Mouse (Mus musculus) kidney, postnatal 4 days (tissue): Measurements from ENCODE around the gene Trim52.
"Not testable (repeated sequence)": the region's sequence is repeated elsewhere in the genome, so short reads cannot be mapped to it uniquely, and the experiment has no call there.

Experiments used
- DNase-seq, 2 experiments: peaks; one replicate each; pipeline ENCODE4 v3.0.0; 2021; ENCODE audit warnings: mixed read lengths in 2 of 2

Gene Trim52

DNA sequence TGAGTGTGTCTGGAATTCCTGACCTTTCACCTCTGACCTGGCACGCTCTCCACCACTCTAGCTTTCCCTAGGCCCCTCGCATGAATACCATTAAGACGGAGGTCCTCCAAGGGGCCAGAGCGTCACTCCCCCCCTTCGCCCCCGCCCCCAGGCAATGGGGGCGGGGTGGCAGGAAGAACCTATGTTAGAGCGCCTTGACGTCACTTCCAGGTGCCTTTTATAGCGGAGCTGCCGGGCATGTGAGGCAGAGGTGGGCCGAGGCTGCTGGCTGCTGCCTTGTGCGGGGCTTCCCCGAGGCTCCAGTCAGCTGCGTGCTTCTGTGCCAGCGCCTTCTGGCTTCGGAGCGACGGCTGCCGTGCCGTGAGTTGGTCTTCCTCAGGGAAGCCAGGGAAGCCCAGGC, at the start of gene Trim52:
TSS of gene Trim52 (plus strand) at position 219 of the 400 bp plus-strand sequence.
- DNase-seq, result no peak

DNA sequence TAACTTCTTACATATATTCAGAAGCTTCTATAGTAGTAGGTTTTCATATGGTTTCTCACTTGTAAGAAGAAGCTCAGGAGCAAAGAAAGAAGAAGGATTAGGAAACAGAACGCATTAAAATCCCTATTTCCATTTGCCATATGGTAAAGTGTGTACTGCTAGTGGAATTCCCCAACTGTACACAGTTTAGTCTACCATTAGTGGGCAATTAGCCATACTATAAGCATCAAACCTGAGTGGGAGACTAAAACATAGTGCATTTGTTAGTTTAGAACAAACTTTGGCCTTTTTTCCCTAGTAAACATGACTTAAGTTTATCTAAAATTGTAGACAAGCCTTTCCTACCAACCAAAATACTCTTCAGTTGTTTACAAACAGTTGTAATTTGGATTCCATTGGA, 33.4 kb upstream of the Trim52 start:
- no peak for DNase-seq

DNA sequence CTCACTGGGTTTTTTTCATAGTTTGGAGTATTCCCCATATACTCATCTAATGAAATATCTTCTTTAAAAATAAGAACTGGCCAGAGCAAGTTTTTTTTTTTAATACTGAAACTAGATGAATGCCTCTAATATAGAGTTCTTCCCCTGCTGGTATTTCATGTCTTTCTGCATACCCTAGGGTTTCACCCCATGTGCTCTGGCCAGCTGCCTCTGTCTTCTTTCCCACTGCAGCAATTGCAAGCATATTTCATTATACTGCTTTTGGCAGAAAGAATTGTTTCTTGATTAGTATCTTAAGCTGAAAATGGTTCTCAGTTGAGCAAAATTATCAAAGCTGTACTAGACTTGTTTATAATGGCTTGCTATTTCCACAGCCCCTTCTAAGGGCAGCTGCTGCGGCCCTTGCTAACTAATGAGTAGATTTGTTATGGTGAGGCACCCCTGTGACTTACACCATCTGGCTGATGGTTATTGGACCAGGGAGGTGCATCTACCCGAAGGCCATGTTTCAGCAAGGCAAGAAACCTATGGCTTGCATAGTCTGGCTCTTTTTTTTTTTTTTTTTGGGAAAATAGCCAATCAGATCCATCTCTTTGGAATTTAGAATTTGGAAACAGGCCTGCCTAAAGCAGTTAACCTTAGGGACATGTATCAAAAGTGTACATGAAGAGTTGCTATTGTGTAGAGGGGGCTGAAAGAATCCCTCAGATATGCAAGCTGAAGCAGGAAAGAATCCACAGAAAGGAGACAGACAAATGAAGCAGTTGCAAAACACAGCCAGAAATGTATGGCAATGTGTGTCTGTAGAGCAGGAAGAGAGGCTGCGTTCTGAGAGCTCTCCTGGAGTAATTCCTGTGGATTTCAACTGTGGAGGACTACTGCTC, 30.6 kb upstream of the Trim52 start:
- DNase-seq, result peak; percentile 45 to 58

DNA sequence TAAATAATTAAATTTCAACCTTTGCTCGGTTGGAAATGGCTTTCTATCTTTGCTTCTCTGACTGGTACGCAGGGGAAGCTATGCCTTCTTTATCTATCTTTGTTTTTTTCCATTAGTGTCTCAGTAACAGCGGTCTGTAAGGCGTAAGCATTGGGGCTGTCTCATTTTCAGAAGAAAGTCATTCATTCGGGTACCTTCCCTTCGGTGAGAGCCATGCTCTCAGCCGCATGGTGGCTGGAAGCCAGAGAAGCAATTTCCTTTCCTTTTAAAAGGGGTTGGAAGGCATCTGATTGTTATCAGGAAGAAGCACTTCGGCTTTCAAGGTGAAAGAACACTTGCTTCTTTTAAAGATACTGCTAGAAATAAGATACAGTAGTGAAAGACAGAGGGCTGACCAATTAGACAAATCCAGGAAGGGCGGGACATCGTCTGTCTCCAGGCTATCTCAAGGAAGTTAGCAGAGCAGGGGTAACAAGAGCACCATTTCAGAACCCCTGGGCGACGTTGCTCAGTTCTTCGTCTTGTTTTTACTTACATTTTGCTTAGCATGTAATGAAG, 17.4 kb upstream of the Trim52 start:
- no peak for DNase-seq

DNA sequence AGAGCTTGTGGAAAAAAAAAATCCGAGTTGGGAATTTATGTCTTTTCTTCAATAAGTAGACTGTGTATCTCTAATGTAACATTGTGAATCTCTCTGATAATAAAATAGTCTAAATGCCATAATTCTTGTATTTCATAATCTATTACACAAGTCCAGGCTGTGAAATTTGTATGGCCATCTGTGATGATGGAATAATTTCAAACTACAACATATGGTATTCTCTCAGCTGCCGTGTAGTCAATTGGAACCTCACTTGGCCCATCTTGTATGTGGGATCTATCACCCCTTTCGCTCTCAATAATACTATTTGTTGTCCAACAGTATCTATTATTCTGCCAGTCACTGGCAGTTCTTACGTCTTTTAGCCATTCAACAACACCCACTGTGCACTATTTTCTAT, 9.2 kb upstream of the Trim52 start:
- no peak for DNase-seq

DNA sequence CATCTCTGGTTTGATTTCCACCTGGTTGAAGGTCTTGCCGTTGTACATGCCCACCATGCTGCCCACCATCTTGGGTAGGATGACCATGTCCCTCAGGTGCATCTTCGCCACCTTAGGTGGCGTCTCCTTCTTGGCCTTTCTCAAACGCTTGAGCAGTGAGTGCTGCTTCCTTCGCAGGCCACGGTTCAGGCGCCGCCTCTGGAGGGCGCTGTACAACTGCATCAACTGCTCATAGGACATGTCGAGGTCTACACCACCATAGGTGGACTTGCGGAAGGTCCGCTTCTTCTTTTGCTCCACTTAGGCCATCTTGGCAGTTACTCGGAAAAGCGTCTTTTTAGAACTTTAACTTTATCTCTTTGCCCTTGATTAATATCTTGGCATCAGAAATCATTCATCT, 5.1 kb upstream of the Trim52 start:
- DNase-seq, result no peak

DNA sequence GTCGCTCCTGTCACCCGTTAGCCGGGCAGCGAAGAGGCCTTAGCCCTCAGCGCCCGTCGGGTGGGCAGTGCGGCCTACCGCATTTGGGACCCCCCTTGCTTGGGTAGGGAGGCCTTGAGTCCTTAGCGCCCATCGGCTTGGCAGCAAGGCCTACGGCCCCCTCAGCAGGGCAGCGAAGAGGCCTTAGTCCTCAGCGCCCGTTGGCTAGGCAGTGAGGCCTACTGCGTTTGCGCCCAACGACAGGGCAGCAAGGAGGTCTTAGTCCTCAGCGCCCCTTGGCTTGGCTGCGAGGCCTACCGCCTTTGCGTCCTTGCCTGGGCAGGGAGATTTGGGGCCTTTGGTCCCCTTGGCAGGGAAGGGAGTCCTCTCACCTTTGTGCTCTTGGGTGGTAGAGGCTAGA, 427 bp downstream of the Trim52 start:
- DNase-seq, result no peak

DNA sequence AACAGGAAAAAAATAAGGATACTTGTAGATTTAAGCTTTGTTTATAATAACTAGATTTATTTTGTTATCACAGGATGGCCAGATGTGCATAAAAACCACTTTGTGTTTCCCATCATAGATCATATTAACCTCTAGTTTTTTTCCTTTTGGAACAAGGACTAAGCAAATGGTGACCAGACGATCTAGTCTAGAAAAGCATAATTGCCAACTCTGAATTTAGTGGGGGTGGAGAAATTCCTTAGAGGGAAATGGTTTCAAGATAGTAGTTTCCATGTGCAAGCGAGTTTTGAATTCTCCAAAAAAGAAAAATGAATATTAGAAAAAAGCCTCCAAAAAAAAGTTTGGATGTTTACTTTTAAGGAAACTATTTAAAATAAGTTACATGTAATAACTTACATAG, 13.4 kb downstream of the Trim52 start:
- DNase-seq, result no peak

DNA sequence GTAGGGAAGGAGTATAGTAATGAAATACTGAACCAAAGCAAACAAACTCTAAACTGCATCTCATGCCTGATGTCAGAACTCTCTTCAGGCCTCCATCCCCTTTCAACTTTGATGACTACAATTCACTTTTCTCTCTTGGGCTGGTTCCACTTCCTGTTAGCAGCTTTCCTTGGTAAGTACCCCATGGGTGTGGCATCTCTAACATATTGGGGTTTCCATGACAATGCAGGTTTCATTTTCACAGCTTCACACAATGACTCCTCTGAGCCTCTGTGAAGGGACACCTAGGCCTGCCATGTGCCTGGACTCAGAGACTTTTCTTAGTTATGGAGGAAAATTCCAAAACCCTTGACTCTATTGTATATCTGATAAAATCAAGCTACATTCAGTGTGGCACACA, 30.3 kb downstream of the Trim52 start:
- DNase-seq, result no peak

DNA sequence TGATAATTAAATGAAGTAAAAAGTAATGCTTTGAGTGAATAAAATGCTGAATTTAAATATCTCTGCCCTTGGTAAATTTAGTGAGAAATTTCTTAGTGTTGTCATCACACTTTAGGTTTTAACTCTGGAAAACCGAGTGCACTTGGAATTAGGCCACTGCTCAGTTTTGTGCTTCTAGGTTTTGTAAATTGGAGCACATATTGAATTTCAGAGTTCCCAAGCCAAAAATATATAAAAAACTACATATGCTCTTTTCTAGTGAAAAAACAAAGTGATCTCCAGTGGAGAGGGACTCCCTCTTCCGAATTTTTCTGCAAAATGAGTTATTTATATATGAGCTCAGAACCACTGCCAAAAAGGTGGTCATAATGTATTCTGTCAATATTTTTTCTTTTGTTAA, 45.2 kb downstream of the Trim52 start:
- DNase-seq, result no peak

DNA sequence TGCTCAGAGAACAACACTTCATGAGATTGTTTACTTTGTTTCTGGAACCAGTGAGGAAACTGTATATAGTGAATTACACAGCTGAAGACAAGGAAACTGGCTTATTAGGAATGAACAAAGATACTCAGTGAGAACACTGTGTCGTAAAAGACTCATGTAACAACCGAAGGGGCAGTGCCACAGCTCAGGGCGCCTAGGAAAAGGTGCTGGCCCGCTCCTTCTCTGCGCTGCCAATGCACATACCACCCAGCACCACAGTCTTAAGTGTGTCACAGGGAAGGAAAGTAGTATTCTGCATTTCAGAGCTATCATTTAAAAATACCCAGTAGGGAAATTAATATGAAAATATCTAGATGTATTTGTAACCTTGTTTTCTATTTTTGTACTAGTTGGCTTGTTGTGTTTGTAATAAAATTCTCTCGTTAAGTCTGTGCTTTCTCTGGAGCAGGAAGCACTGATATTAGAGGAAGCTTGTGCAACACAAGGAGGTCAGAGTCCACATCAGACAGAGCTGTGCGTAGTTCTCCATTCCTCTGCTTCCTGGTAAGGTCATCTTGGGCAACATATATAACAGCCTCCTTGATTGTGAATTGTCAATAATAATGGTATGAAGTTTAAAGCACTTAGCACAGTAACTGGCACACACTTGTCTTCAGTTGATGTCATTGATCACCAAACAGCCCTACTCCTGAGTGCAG, 49.0 kb downstream of the Trim52 start:
- no peak for DNase-seq

DNA sequence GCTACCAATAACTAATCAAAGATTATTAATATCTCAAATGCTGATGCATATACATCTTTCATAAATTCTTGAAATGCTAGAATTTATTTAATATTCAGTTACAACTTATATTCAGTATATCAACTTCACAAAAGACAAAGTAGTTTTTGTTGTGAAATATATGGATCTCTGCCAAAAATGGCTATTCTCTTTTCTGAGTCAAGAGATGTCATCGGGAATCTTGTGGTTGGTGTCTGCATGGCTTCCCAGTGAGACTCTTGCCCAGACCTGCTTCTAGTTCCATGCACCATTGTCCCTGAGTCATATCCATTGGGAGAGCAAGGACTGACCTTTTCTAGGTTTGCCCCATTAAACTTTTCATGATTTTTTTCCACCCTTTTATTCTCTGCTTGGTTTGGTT, 50.5 kb downstream of the Trim52 start:
- DNase-seq, result no peak

DNA sequence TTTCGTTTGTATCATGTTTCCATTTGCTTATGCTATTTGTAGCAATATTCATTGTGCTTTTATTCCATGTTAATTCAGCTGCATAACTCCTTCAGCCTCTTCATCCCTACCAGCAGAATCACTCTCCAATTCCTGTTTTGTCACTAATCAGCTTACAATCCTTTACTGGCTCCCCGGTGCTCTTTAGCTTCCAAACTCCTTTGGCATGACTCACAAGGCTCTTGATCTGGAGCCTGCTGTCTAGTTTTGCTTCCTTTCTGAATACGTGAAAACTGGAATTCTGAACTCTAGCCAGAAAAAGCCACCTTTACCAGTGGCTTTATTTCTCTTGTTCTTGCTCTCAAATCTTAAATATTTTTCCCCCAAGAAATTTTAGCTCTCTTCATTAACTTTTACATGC, 56.3 kb downstream of the Trim52 start:
- no peak for DNase-seq

DNA sequence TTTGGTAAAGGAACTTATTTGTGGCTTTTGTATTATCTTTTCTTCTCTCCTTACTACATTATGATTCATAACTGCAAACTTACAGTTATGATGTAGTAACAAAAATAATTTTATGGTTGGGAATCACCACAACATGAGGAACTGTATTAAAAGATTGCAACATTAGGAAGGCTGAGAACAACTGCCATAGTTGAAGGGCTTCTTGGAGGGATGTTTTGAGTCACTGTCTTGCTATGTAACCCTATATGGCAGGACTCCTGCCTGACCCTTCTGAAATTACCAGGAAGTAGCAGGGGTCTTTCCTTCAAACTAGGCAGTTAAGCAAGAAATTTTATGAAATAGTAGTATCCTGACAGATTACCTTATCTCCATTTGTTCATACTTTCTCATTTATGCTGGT, 57.2 kb downstream of the Trim52 start:
- no peak for DNase-seq

DNA sequence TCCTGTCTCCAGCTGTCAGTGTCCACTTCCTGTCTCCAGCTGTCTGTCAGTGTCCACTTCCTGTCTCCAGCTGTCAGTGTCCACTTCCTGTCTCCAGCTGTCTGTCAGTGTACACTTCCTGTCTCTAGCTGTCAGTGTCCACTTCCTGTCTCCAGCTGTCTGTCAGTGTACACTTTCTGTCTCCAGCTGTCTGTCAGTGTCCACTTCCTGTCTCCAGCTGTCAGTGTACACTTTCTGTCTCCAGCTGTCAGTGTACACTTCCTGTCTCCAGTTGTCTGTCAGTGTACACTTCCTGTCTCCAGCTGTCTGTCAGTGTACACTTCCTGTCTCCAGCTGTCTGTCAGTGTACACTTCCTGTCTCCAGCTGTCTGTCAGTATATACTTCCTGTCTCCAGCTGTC, 57.9 kb downstream of the Trim52 start:
- not testable (repeated sequence) for DNase-seq

DNA sequence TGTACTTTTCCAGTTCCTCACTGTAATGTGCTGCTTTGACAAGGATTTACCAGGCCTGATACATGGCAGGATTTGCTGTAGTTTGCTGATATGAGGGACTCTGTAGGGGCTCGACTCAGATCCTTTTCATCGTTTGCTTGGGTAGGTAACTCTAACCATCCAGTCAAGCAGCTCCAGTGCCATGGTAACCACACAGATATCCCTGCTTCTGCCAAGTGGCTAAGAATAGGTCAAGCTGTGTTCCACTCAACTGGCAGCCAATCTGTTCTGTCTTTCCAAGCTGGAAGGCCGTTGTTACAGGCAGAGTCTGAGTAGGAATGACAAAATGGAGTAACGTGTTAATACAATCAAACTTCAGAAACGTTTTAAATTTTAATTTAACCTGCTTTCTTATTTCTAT, 70.9 kb downstream of the Trim52 start:
- no peak for DNase-seq

DNA sequence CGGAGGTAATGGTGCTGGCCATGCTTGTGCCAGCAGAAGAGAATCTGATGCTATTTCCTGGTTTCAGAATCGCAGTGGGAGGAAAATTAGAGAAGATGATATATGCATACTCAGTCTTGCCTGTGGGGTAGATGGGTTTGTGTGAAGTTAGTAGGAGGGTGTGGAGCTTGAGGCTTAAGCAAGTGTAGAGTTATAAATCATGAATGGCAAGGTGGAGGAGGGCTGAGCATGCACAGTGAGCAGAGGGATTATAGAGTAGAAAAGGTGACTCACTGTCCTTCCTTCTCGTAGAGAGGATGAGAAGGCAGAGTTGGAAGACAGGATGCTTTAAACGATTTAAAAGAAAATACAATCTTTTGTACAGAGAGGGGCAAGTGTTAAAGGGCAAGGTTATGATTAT, 72.2 kb downstream of the Trim52 start:
- no peak for DNase-seq

DNA sequence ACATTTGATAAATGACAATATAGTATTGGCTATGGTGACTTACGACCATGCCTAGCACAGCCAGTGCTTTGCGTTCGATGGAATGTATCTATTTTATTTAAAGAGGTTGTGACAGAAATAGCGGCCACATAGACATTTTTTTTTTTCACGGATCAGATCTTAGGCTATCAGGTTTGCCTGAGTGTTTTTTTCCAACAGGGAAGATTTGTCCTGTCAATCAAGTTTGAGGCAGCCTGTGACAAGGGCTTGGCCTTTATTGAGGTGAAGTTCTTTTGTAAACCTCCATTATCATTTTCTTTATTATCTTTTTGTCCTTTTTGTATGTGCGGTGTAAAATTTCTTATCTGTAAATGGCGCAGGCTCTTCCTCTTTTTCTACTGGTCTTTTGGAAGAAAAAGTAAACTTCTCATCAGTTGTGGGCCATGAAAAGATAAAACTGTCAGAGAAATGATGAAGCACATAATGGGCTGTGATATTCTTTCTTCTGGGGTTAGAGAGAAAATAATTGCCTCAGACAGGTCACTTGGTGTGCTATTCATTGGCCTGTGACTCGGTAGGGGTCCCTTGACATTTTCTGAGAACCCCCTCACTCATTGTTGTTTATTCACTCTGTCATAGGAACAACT, 73.2 kb downstream of the Trim52 start:
- DNase-seq, result no peak

DNA sequence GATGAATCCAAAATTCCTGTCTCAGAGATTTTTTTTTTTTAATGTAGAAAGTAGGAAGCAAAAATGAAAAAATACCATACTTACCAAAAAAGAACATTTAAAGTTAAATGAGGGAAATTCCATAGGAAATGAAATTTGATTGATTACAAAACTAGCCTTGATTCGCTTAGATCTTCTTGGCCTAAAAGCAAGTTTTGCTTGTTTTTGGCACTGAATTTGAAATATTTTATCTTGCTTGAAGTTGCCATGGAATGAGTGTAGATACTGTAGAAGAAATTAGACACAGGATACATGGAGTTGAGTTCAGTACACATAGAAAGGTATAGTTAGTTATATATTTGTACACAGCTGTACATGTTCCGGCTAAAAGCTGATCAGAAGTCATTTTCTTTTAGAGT, 73.7 kb downstream of the Trim52 start:
- DNase-seq, result no peak

DNA sequence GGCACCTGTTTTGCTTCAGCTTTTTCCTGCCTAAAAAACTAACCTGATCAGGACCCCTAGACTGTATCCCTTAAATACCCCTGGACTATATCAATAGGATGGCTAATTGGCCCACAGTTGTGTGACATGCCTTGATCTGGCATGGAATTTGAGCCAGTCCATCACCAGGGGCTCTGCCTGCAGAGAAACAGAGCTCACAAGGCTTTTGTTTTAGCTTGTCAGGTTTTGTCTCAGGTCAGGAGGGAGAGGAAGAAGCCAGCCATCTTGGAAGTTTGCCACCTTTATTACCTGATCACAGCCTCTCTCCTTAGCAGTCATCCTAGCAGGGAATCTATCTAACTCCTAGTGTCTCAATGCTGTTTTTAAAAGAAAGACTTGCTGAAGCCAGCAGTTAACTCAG, 74.6 kb downstream of the Trim52 start:
- DNase-seq, result no peak

DNA sequence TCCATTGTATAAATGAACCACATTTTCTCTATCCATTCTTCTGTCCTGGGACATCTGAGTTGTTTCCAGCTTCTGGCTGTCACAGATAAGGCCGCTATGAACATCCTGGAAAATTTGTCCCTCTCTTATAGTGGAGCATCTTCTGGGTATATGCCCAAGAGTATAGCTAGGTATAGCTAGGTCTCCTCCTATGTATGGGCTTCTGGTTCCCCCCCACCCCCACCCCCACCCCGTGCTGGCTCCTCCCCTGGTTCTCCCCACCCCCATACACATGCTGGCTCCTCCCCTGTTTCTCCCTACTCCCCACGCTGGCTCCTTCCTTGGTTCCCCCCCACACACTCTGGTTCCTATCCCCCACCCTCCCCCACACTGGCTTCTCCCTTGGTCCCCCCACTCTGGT, 78.0 kb downstream of the Trim52 start:
- DNase-seq, result no peak
